ENCODE assay signal across 9 mouse cellular contexts in the genomic region with DNA sequence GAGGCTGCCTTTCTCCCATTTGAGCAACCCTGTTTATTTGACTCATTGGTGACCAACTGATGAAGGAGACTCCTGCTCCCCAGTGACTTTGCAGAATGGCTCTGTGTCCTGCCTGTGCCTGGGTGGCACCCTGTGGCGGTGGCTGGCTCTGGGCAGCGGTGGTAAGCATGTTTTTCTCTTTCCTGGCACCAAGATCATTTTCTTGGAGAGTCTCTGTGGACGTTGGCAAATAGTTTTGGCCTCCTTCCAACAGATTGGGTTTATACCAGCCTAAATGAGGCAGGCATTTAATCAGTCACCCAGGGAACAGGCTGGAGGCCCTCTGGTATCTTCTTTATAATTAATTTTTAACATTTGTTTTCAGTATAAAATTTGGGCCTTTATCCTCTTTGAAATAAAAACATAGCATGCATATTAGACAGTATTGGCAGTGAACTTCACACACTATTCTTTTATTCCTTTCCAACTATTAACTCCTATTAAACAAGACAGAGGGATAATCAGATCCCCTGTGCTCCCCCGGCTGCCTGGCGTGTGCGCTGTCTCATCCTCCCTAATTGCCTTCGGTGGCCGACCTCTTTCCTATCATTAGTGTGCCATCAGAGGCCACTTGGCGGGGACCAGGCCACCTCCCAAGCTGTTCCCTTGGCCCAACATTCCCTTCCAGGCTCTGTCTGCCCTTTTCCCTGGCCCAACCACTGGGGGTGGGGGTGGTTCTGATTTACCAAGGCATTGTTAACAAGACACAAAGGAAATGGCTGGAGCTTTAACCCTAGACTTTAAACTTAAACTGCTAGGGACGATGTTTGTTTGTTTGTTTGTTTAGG.
DNase-seq lines count a peak whose midpoint lies in the region; ATAC-seq and TF ChIP-seq lines count a peak whose summit lies in the region.
"Had no signal": no experiment of that assay in that cellular context is flagged by ENCODE, and none has a peak within 500 bp of the region (broad histone marks: within the 10 kb centered on the region; RNA-seq: fewer than 3 reads in every experiment).

No protein-coding gene starts in this region.

- H3K27ac ChIP-seq in cerebellum, adult 2 months (ENCODE audit: insufficient read depth, low read length) = no peak overlapping the region
- H3K27ac ChIP-seq in liver, embryonic 12.5 days = no peak overlapping the region

- no peak for TF ChIP-seq POLR2A in cerebellum, adult 2 months (IDR thresholded peaks at IDR 0.05; ENCODE audit: borderline replicate concordance, insufficient read depth, low read length)

- DNase-seq in heart, adult 8-10 months (ENCODE audit: low spot score) = peak; percentile 13
- DNase-seq in heart, postnatal 4 days = no peak
- peak; percentile 87 for DNase-seq in MN1 (ENCODE audit: low spot score)
- peak; percentile 24 to 59 for DNase-seq in cerebellum, adult 2 months
- DNase-seq in kidney, postnatal 25 days = peak; percentile 71 to 76
- no peak for DNase-seq in natural killer cell, adult 2 months (ENCODE audit: low spot score in 2 of 2)

- H3K9me3 ChIP-seq in liver, embryonic 12.5 days (replicated peaks) = no peaks in the 10 kb centered on the region

- H3K36me3 ChIP-seq in liver, embryonic 12.5 days = no peaks in the 10 kb centered on the region

- no peak for TF ChIP-seq CTCF in cerebellum, adult 2 months (IDR thresholded peaks at IDR 0.05; ENCODE audit: borderline replicate concordance, insufficient read depth, low read depth, low read length)

- WGBS in cerebellum, adult 2 months = 17% methylated on average over 10 of the region's 10 CpGs
- 47% methylated on average over 10 of the region's 10 CpGs for WGBS in liver, embryonic 12.5 days (ENCODE audit: insufficient replicate concordance)

- no peak for ATAC-seq in activated CD4-positive, CD25-positive, alpha-beta regulatory T cell, adult 4 months
- ATAC-seq in liver, embryonic 12.5 days = no peak

- no peaks in the 10 kb centered on the region for H3K4me1 ChIP-seq in cerebellum, adult 2 months (ENCODE audit: control insufficient read depth, insufficient read depth, low read length)
- no peaks in the 10 kb centered on the region for H3K4me1 ChIP-seq in liver, embryonic 12.5 days

- H3K4me3 ChIP-seq in cerebellum, adult 2 months (replicated peaks; ENCODE audit: insufficient read depth, low read depth, low read length) = no peak overlapping the region
- H3K4me3 ChIP-seq in liver, embryonic 12.5 days = no peak overlapping the region
- H3K4me3 ChIP-seq: myocyte had no signal

- H3K27me3 ChIP-seq in cerebellum, adult 2 months (ENCODE audit: control insufficient read depth, insufficient read depth, low read length) = no peaks in the 10 kb centered on the region; the same call in 1 of the 2 replicates
- H3K27me3 ChIP-seq in liver, embryonic 12.5 days (replicated peaks) = no peaks in the 10 kb centered on the region

- H3K9ac ChIP-seq in liver, embryonic 12.5 days = no peak overlapping the region

- H3K4me2 ChIP-seq in liver, embryonic 12.5 days = no peak overlapping the region

Comparison
In these comparisons a context has a peak if more than half of its experiments do, and no peak if none do; other contexts are left out.
1. DNase-seq: peak in heart, adult 8-10 months (single experiment), MN1 (single experiment), cerebellum, adult 2 months (2 of 2) and kidney, postnatal 25 days (2 of 2); none in heart, postnatal 4 days (single experiment) and natural killer cell, adult 2 months (0 of 2).